Mouse (Mus musculus) CH12.LX (cell line): ENCODE data around the gene Ppfia3. TPM values are rescaled to one million over a fixed set of nuclear protein-coding genes. Genes with fewer than 3 reads are reported as not detected.

Experiments
- DNase-seq: peaks from one replicate; pipeline ENCODE4 v3.0.0-alpha.2; 2013; ENCODE audit errors: extremely low read depth
- H3K27ac ChIP-seq: 2 replicates; pipeline ENCODE4 v1.5.1; 2012; ENCODE audit warnings: low read depth, mild to moderate bottlenecking, control low read depth, moderate library complexity; ENCODE audit not compliant: insufficient read depth
- H3K27me3 ChIP-seq: replicated peaks from 2 replicates; pipeline ENCODE3; 2012; ENCODE audit warnings: inconsistent platforms
- H3K36me3 ChIP-seq, 2 experiments: replicated peaks in 1 of 2; 2 replicates each; pipeline versions ENCODE3 to v1.6.1; 2012; ENCODE audit warnings: inconsistent platforms in 1 of 2, low read length in 1 of 2, mild to moderate bottlenecking in 1 of 2, mixed read lengths in 1 of 2, moderate library complexity in 1 of 2; ENCODE audit not compliant: control insufficient read depth in 1 of 2, insufficient read depth in 1 of 2
- H3K4me1 ChIP-seq, 2 experiments: 2 replicates each; pipeline ENCODE4 v1.6.1; 2012; ENCODE audit warnings: inconsistent platforms in 1 of 2, moderate library complexity in 1 of 2; ENCODE audit not compliant: insufficient read depth in 2 of 2, control insufficient read depth in 1 of 2
- H3K4me2 ChIP-seq: 2 replicates; pipeline ENCODE4 v1.6.1; 2012; ENCODE audit warnings: low read depth, mild to moderate bottlenecking, control low read depth; ENCODE audit not compliant: poor library complexity, insufficient read depth, severe bottlenecking
- H3K4me3 ChIP-seq, 3 experiments: fragments of 150-350 bp in 1 of 3; sonication (generic) in 1 of 3; replicated peaks in 1 of 3; 2 replicates each; pipeline versions ENCODE3 to v1.5.1; 2011 to 2012; ENCODE audit warnings: low read depth in 2 of 3, low read length in 2 of 3, mild to moderate bottlenecking in 2 of 3, moderate library complexity in 2 of 3, control low read depth in 1 of 3, improper control_type of control experiment in 1 of 3, inconsistent platforms in 1 of 3, mixed read lengths in 1 of 3; ENCODE audit not compliant: poor library complexity in 1 of 3
- H3K79me2 ChIP-seq: replicated peaks from 2 replicates; pipeline ENCODE4 v1.6.1; 2012; ENCODE audit warnings: mild to moderate bottlenecking, moderate library complexity; ENCODE audit not compliant: control insufficient read depth, poor library complexity, insufficient read depth, severe bottlenecking; ENCODE audit errors: extremely low read depth
- H3K9ac ChIP-seq: 2 replicates; pipeline ENCODE4 v1.6.1; 2012; ENCODE audit warnings: low read depth, mild to moderate bottlenecking, control low read depth, moderate library complexity; ENCODE audit not compliant: insufficient read depth
- H3K9me3 ChIP-seq: replicated peaks from 2 replicates; pipeline ENCODE3; 2012; ENCODE audit warnings: low read length, inconsistent platforms, mixed read lengths
- BHLHE40 ChIP-seq: IDR thresholded peaks from 2 replicates; pipeline ENCODE4 v1.6.1; 2011; ENCODE audit warnings: mild to moderate bottlenecking, low read depth, low read length, improper control_type of control experiment
- CHD1 ChIP-seq: IDR thresholded peaks from 2 replicates; pipeline ENCODE4 v1.6.1; 2012; ENCODE audit warnings: low read depth, low read length, improper control_type of control experiment, inconsistent platforms
- CHD2 ChIP-seq: IDR thresholded peaks from 2 replicates; pipeline ENCODE4 v1.6.1; 2011; ENCODE audit warnings: low read length, improper control_type of control experiment
- ELF1 ChIP-seq: IDR thresholded peaks from 2 replicates; pipeline ENCODE4 v1.6.1; 2014; ENCODE audit warnings: low read depth, mild to moderate bottlenecking, inconsistent platforms, low read length, improper control_type of control experiment
- EP300 ChIP-seq: IDR thresholded peaks from 2 replicates; pipeline ENCODE4 v1.6.1; 2011; ENCODE audit warnings: low read length, improper control_type of control experiment
- HCFC1 ChIP-seq: IDR thresholded peaks from 2 replicates; pipeline ENCODE4 v1.6.1; 2012; ENCODE audit warnings: low read depth, mild to moderate bottlenecking, inconsistent platforms, low read length, improper control_type of control experiment
- KAT2A ChIP-seq: IDR thresholded peaks from 2 replicates; pipeline ENCODE4 v1.6.1; 2012; ENCODE audit warnings: low read length, improper control_type of control experiment, inconsistent platforms; ENCODE audit not compliant: insufficient replicate concordance
- MAX ChIP-seq: IDR thresholded peaks from 2 replicates; pipeline ENCODE4 v1.6.1; 2011; ENCODE audit warnings: low read length, improper control_type of control experiment
- MAZ ChIP-seq: IDR thresholded peaks from 2 replicates; pipeline ENCODE4 v1.6.1; 2012; ENCODE audit warnings: low read depth, mild to moderate bottlenecking, inconsistent platforms, low read length, improper control_type of control experiment, moderate library complexity
- NRF1 ChIP-seq: IDR thresholded peaks from 2 replicates; pipeline ENCODE4 v1.6.1; 2014; ENCODE audit warnings: low read depth, mild to moderate bottlenecking, inconsistent platforms, low read length, improper control_type of control experiment, moderate library complexity
- PAX5 ChIP-seq: IDR thresholded peaks from 2 replicates; pipeline ENCODE4 v1.6.1; 2012; ENCODE audit warnings: low read length, inconsistent platforms, mixed read lengths
- POLR2A ChIP-seq: IDR thresholded peaks from 2 replicates; pipeline ENCODE4 v1.6.1; 2011; ENCODE audit warnings: low read depth, mild to moderate bottlenecking, improper control_type of control experiment, low read length
- POLR2AphosphoS2 ChIP-seq: IDR thresholded peaks from 2 replicates; pipeline ENCODE4 v1.6.1; 2011; ENCODE audit warnings: low read depth, low read length, improper control_type of control experiment
- RAD21 ChIP-seq: IDR thresholded peaks from 2 replicates; pipeline ENCODE4 v1.6.1; 2011; ENCODE audit warnings: low read depth, mild to moderate bottlenecking, low read length, improper control_type of control experiment, moderate library complexity
- RCOR1 ChIP-seq: conservative IDR thresholded peaks from 2 replicates; pipeline ENCODE4 v1.6.1; 2012; ENCODE audit warnings: low read depth, mild to moderate bottlenecking, inconsistent platforms, low read length, improper control_type of control experiment
- SIN3A ChIP-seq: IDR thresholded peaks from 2 replicates; pipeline ENCODE4 v1.6.1; 2012; ENCODE audit warnings: low read length, improper control_type of control experiment, inconsistent platforms
- USF1 ChIP-seq: IDR thresholded peaks from 2 replicates; pipeline ENCODE4 v1.6.1; 2014; ENCODE audit warnings: low read depth, mild to moderate bottlenecking, inconsistent platforms, low read length, improper control_type of control experiment
- ZC3H11A ChIP-seq: IDR thresholded peaks from 2 replicates; pipeline ENCODE4 v1.6.1; 2012; ENCODE audit warnings: low read depth, mild to moderate bottlenecking, inconsistent platforms, low read length, improper control_type of control experiment
- dilution Hi-C: fragments of 300-500 bp; cut with MboI; formaldehyde crosslinking; loops from 2 replicates; pipeline ENCODE4 v1.14.3; 2020; ENCODE audit warnings: low sequenced_read_pairs; ENCODE audit not compliant: extremely low pct_unique_long_range_greater_than_20kb, extremely low pct_ligation_motif_present
- in situ Hi-C: fragments of 300-500 bp; cut with MboI; formaldehyde crosslinking; loops from 3 replicates; pipeline ENCODE4 v1.14.3; 2019; ENCODE audit warnings: low sequenced_read_pairs, low pct_ligation_motif_present, low pct_unique_long_range_greater_than_20kb, mixed read lengths
- polyA plus RNA-seq: library from polyadenylated mRNA; unstranded; fragments of >175 nt; gene quantifications from 2 replicates; pipeline ENCODE4 v1.2.1, GENCODE M21; 2012; ENCODE audit warnings: low read depth; ENCODE audit not compliant: insufficient read length
- total RNA-seq, 2 experiments: library from RNA; depleted of rRNA; stranded (reverse); fragments of 300-350 nt in 1 of 2; fragments of >200 nt in 1 of 2; gene quantifications; 2 replicates each; pipeline ENCODE4 v1.2.3; 2012 to 2014

Ppfia3 gene
- total and polyA plus RNA-seq, 3 experiments = 0.21 to 1.9 (median 0.61) TPM

GRCm38 (mm10) chr7:45356087-45356486 is 10.7 kb downstream of the Ppfia3 start:
- H3K4me2 ChIP-seq = no peak overlapping the region
- H3K27me3 ChIP-seq = peaks cover 54% of the 10 kb centered on the region
- H3K9ac ChIP-seq = no peak overlapping the region
- peaks cover 0 to 7% of the 10 kb centered on the region in 2 experiments; a peak in 1 of 4 replicates for H3K4me1 ChIP-seq
- no peaks in the 10 kb centered on the region for H3K79me2 ChIP-seq
- dilution Hi-C loops = no loop called here
- TF ChIP-seq ZC3H11A (no peak), NRF1 (no peak), BHLHE40 (no peak), MAX (no peak), CHD2 (no peak), POLR2AphosphoS2 (no peak), RAD21 (no peak), CHD1 (no peak), SIN3A (no peak), POLR2A (no peak), RCOR1 (no peak), MAZ (no peak)
- no peak for DNase-seq
- in situ Hi-C loops = no loop called here
- H3K4me3 ChIP-seq = no peak overlapping the region
- peaks cover 2% of the 10 kb centered on the region for H3K9me3 ChIP-seq
- H3K36me3 ChIP-seq = no peaks in the 10 kb centered on the region
- no peak overlapping the region for H3K27ac ChIP-seq

- H3K9ac ChIP-seq = no peak overlapping the region
- H3K4me1 ChIP-seq = 0 out of 4 replicates have a peak, but pooled peaks cover 0 to under 1% of the 10 kb centered on the region in 2 experiments
- TF ChIP-seq KAT2A = no peak
- TF ChIP-seq ELF1 = no peak
- TF ChIP-seq USF1 = no peak
- TF ChIP-seq PAX5 = no peak
- TF ChIP-seq MAX = no peak
- TF ChIP-seq HCFC1 = no peak
- TF ChIP-seq EP300 = no peak
- no peaks in the 10 kb centered on the region for H3K79me2 ChIP-seq
- H3K4me2 ChIP-seq = no peak overlapping the region
- dilution Hi-C loops (no loop called here), in situ Hi-C loops (no loop called here)
- H3K27me3 ChIP-seq = peaks cover 52% of the 10 kb centered on the region
- H3K9me3 ChIP-seq = peaks cover 2% of the 10 kb centered on the region
- no peak overlapping the region for H3K27ac ChIP-seq
- H3K36me3 ChIP-seq = no peaks in the 10 kb centered on the region
- H3K4me3 ChIP-seq = no peak overlapping the region
- DNase-seq = no peak
Measured at GRCm38 (mm10) chr7:45355318-45356020, 11.3 kb downstream of the Ppfia3 start.
